In genomic region chr17:57180363-57180762, GRCm38 (mm10) we compare ENCODE assay signal across 8 mouse cellular contexts. TPM values are rescaled to one million over a fixed set of nuclear protein-coding genes. Genes with fewer than 3 reads are reported as not detected.
A peak's percentile ranks its signal among the peaks of the same experiment; 100 is the strongest.
DNase-seq lines count a peak whose midpoint lies in the region; ATAC-seq and TF ChIP-seq lines count a peak whose summit lies in the region.

No protein-coding gene starts in this region.

- WGBS in forebrain, postnatal 0 days, result 38% methylated on average over 8 of the region's 8 CpGs

- no peaks in the 10 kb centered on the region for H3K4me1 ChIP-seq in forebrain, postnatal 0 days (ENCODE audit: insufficient read depth)

- H3K4me3 ChIP-seq in forebrain, postnatal 0 days (ENCODE audit: low read depth, low read length), result no peak overlapping the region

- peak; percentile 80 for ATAC-seq in CD4-positive, CD25-positive, alpha-beta regulatory T cell, adult 4 months
- no peak for ATAC-seq in forebrain, postnatal 0 days

- no peaks in the 10 kb centered on the region for H3K36me3 ChIP-seq in forebrain, postnatal 0 days (ENCODE audit: insufficient read depth)

- no peak for TF ChIP-seq CTCF in forebrain, postnatal 0 days (IDR thresholded peaks at IDR 0.05; ENCODE audit: low read depth)

- no peak overlapping the region for H3K9ac ChIP-seq in forebrain, postnatal 0 days

- H3K9me3 ChIP-seq in forebrain, postnatal 0 days (ENCODE audit: low read length), result no peaks in the 10 kb centered on the region

- H3K27ac ChIP-seq in forebrain, postnatal 0 days (ENCODE audit: low read depth, low read length), result no peak overlapping the region

- no peaks in the 10 kb centered on the region for H3K27me3 ChIP-seq in forebrain, postnatal 0 days (ENCODE audit: insufficient read depth, low read length)

- peak; percentile 17 for DNase-seq in heart, postnatal 4 days
- no peak for DNase-seq in heart, adult 9 months (ENCODE audit: low spot score in 2 of 2)
- DNase-seq in adrenal gland, postnatal 25 days, result peak; percentile 37
- peak; percentile 75 for DNase-seq in naive thymus-derived CD4-positive, alpha-beta T cell, adult 2 months (ENCODE audit: low read depth)
- no peak for DNase-seq in forebrain, postnatal 0 days
- no peak for DNase-seq in layer of hippocampus, adult 11-12 months (ENCODE audit: low spot score)
- DNase-seq in layer of hippocampus, postnatal 14 days (ENCODE audit: low spot score in 2 of 2), result no peak

- no peak overlapping the region for H3K4me2 ChIP-seq in forebrain, postnatal 0 days (ENCODE audit: low read depth)

RNA-seq across cellular contexts. Expression of gene Tnfsf14, which starts 13.6 kb away (rescaled TPM):
- total RNA-seq in heart, postnatal 4 days (2021), result not detected
- 10 to 100 TPM in 1 of 2 experiments, 1 to 10 TPM in 1; 5.9 to 11.7 TPM for polyA plus RNA-seq in CD4-positive, CD25-positive, alpha-beta regulatory T cell, adult 4 months (2017; shearing (Covaris generic))
- not detected in 2 replicates for total RNA-seq in adrenal gland, postnatal 25 days (2021)
- not detected in 2 replicates for total RNA-seq in forebrain, postnatal 0 days (2014; rRNA removed)
- polyA plus RNA-seq in forebrain, postnatal 0 days (2015; fragmentation: Nextera tagmentation; extraction: Ambion mirVana), result not detected in 2 replicates
- not detected for total RNA-seq in layer of hippocampus, postnatal 14 days (2021)

RNA-seq across cellular contexts. Expression of gene Cd70, which starts 30.8 kb away (rescaled TPM):
- total RNA-seq in heart, postnatal 4 days (2021), result not detected
- under 1 TPM in 1 of 2 experiments, not detected in 1; 0.52 TPM for polyA plus RNA-seq in CD4-positive, CD25-positive, alpha-beta regulatory T cell, adult 4 months (2017; shearing (Covaris generic))
- total RNA-seq in adrenal gland, postnatal 25 days (2021), result not detected in 2 replicates
- 1.3 TPM in 1 of 2 replicates, not detected in the other for total RNA-seq in forebrain, postnatal 0 days (2014; rRNA removed)
- 0.47 and 0.69 TPM in 2 replicates for polyA plus RNA-seq in forebrain, postnatal 0 days (2015; fragmentation: Nextera tagmentation; extraction: Ambion mirVana)
- under 1 TPM in 1 of 2 experiments, not detected in 1; 0.48 TPM for total RNA-seq in layer of hippocampus, postnatal 14 days (2021)

RNA-seq across cellular contexts. Expression of gene C3, which starts 47.6 kb away (rescaled TPM):
- 10 to 100 TPM; 60.1 to 79.6 TPM for total RNA-seq in heart, postnatal 4 days (2021)
- polyA plus RNA-seq in CD4-positive, CD25-positive, alpha-beta regulatory T cell, adult 4 months (2017; shearing (Covaris generic)), result 1 to 10 TPM in 1 of 2 experiments, under 1 TPM in 1; 0.85 to 1.3 TPM
- total RNA-seq in adrenal gland, postnatal 25 days (2021), result 280 and 456 TPM in 2 replicates
- 1.3 and 1.4 TPM in 2 replicates for total RNA-seq in forebrain, postnatal 0 days (2014; rRNA removed)
- polyA plus RNA-seq in forebrain, postnatal 0 days (2015; fragmentation: Nextera tagmentation; extraction: Ambion mirVana), result 0.77 and 1.2 TPM in 2 replicates
- total RNA-seq in layer of hippocampus, postnatal 14 days (2021), result 1 to 10 TPM; 1.6 to 4.2 TPM

Comparison
In these comparisons a context has a peak if more than half of its experiments do, and no peak if none do; other contexts are left out.
1. DNase-seq: peak in heart, postnatal 4 days (single experiment), adrenal gland, postnatal 25 days (single experiment) and naive thymus-derived CD4-positive, alpha-beta T cell, adult 2 months (single experiment); none in heart, adult 9 months (0 of 2), forebrain, postnatal 0 days (single experiment), layer of hippocampus, adult 11-12 months (single experiment) and layer of hippocampus, postnatal 14 days (0 of 2).
2. RNA of gene C3, which starts 47.6 kb away (total RNA-seq): 280 to 456 TPM in adrenal gland, postnatal 25 days and 60.1 to 79.6 TPM in heart, postnatal 4 days; 1.6 to 4.2 TPM in layer of hippocampus, postnatal 14 days and 1.3 to 1.4 TPM in forebrain, postnatal 0 days; every median in the first group is over 10 times any median in the second.